Mouse (Mus musculus) liver, embryonic 15.5 days (tissue): ENCODE data around the gene Ap4s1. TPM values are rescaled to one million over a fixed set of nuclear protein-coding genes. Genes with fewer than 3 reads are reported as not detected.

Source experiments
- ATAC-seq: fragments of 200-750 bp; cut with Nextera tagmentation; 2 replicates; pipeline ENCODE4 v1.8.0; 2017; ENCODE audit warnings: moderate number of reproducible peaks, mild to moderate bottlenecking, moderate library complexity; ENCODE audit not compliant: insufficient read depth
- H3K27ac ChIP-seq: fragments of 300-500 bp; sonication (generic); replicated peaks from 2 replicates; pipeline ENCODE4 v1.5.1; 2015; ENCODE audit warnings: mild to moderate bottlenecking, inconsistent platforms
- H3K27me3 ChIP-seq: fragments of 300-500 bp; sonication (generic); 2 replicates; pipeline ENCODE4 v1.6.1; 2015; ENCODE audit warnings: mild to moderate bottlenecking, inconsistent platforms
- H3K36me3 ChIP-seq: fragments of 300-500 bp; sonication (generic); replicated peaks from 2 replicates; pipeline ENCODE4 v1.6.1; 2015; ENCODE audit warnings: moderate library complexity, mild to moderate bottlenecking, inconsistent platforms
- H3K4me1 ChIP-seq: fragments of 300-500 bp; sonication (generic); replicated peaks from 2 replicates; pipeline ENCODE4 v1.6.1; 2015; ENCODE audit warnings: inconsistent platforms
- H3K4me2 ChIP-seq: fragments of 300-500 bp; sonication (generic); 2 replicates; pipeline ENCODE4 v1.6.1; 2015; ENCODE audit warnings: moderate library complexity, mild to moderate bottlenecking, inconsistent platforms
- H3K4me3 ChIP-seq: fragments of 300-500 bp; sonication (generic); replicated peaks from 2 replicates; pipeline ENCODE4 v1.5.1; 2015; ENCODE audit warnings: mild to moderate bottlenecking, inconsistent platforms
- H3K9ac ChIP-seq: fragments of 300-500 bp; sonication (generic); 2 replicates; pipeline ENCODE4 v1.6.1; 2015; ENCODE audit warnings: moderate library complexity, mild to moderate bottlenecking, inconsistent platforms
- H3K9me3 ChIP-seq: fragments of 300-500 bp; sonication (generic); replicated peaks from 2 replicates; pipeline ENCODE4 v1.6.1; 2016; ENCODE audit warnings: inconsistent platforms
- WGBS: fragments of 180-500 bp; shearing (Covaris S2); methylation state at CpG from one replicate; pipeline ENCODE4 v1.1.7; 2015; ENCODE audit warnings: mixed read lengths; ENCODE audit not compliant: insufficient replicate concordance; 5-methylcytosine and 5-hydroxymethylcytosine counted together
- polyA plus RNA-seq: library from polyadenylated mRNA; unstranded; fragments of >200 nt; fragmentation: Nextera tagmentation; extraction: Ambion mirVana; gene quantifications from 2 replicates; pipeline ENCODE4 v1.2.1, GENCODE M21; 2015

Gene Ap4s1
- polyA plus RNA-seq, 1 experiment from 2014 or later: 13.7 TPM

- H3K4me3 ChIP-seq: no peak overlapping the region
- no peak overlapping the region for H3K27ac ChIP-seq
- H3K4me1 ChIP-seq: no peaks in the 10 kb centered on the region
- no peaks in the 10 kb centered on the region for H3K27me3 ChIP-seq
- H3K4me2 ChIP-seq: no peak overlapping the region
- WGBS: 59% methylated on average over 7 of the region's 7 CpGs
- ATAC-seq: no peak
- H3K9me3 ChIP-seq: no peaks in the 10 kb centered on the region
- H3K36me3 ChIP-seq: peaks cover under 1% of the 10 kb centered on the region
- H3K9ac ChIP-seq: no peak overlapping the region
These were observed 45.0 kb downstream of the Ap4s1 start for GRCm38 (mm10) chr12:51735840-51736271.

DNA sequence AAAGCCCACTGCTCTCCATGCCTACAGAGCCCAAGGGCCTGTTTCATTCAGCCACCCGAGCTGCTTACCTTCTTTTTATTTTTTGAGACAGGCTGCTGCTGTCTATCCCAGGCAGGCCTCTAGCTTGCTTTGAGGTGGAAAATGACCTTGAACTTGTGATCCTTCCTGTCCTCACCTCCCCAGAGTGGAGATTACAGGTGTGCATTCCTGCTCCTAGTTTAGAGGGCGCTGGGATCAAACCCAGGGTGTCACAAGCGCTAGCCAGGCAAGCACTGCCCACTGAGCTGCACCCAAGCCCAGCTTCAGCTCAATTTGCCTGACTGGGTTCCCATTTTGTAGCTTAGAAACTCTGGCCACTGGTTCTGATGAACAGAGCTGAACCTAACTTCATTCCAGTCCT is 45.5 kb downstream of the Ap4s1 start:
- H3K4me2 ChIP-seq: no peak overlapping the region
- H3K9ac ChIP-seq: no peak overlapping the region
- H3K4me3 ChIP-seq: no peak overlapping the region
- 66% methylated on average over 3 of the region's 3 CpGs for WGBS
- no peak overlapping the region for H3K27ac ChIP-seq
- H3K27me3 ChIP-seq: no peaks in the 10 kb centered on the region
- no peaks in the 10 kb centered on the region for H3K9me3 ChIP-seq
- peaks cover 5% of the 10 kb centered on the region for H3K36me3 ChIP-seq
- no peak for ATAC-seq
- no peaks in the 10 kb centered on the region for H3K4me1 ChIP-seq

DNA sequence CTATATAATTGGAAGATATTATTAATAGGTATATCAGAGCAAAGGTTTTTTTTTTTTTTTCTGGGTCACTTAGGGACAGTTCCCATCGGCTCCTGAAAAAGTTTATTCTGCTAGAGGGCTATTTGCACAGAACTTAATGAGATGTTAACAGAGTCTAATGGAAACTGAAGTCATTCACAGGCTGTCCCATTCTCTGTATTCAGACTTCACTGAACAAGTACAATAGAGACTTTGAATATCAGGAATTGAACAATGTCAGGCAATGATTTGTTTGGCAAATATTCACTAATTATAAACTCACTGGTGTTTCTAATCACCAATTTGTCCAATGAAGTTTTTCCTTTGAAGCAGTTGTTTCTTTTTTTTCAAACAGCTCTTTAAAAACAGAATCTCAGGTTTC is 46.0 kb downstream of the Ap4s1 start:
- ATAC-seq: no peak

GRCm38 (mm10) chr12:51741690-51742089 is 50.9 kb downstream of the Ap4s1 start:
- no peak overlapping the region for H3K4me3 ChIP-seq
- no peak overlapping the region for H3K27ac ChIP-seq
- ATAC-seq: no peak
- no peaks in the 10 kb centered on the region for H3K4me1 ChIP-seq
- peaks cover 54% of the 10 kb centered on the region for H3K36me3 ChIP-seq
- H3K9me3 ChIP-seq: no peaks in the 10 kb centered on the region
- 68% methylated on average over 6 of the region's 6 CpGs for WGBS
- no peaks in the 10 kb centered on the region for H3K27me3 ChIP-seq
- no peak overlapping the region for H3K9ac ChIP-seq
- H3K4me2 ChIP-seq: no peak overlapping the region

More for the DNA sequence above, 46.0 kb downstream of the Ap4s1 start:
- Histone ChIP-seq H3K9ac (no peak overlapping the region), H3K36me3 (peaks cover 10% of the 10 kb centered on the region), H3K4me3 (no peak overlapping the region), H3K4me1 (no peaks in the 10 kb centered on the region), H3K27me3 (no peaks in the 10 kb centered on the region), H3K9me3 (no peaks in the 10 kb centered on the region), H3K27ac (no peak overlapping the region), H3K4me2 (no peak overlapping the region)
- WGBS: 61% methylated on average over 1 of the region's 1 CpGs

DNA sequence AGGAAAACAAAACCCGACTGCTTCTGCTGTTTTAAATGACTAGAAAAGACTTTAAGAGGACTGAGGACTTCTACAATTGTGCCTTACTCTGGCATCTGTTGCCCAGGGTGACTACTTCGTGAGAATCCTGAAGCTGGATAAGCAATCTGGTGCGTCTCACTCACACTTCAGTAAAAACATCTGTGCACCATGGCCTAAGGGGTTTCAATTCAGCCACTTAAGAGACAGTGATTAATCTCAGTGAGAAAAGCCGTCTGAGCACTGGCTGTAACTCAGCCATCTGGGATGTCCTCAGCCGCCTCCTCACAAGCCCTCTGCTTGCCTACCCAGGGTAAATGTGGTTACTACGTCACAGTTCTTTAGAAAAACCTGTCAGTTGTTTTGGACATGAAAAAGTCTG is 54.1 kb downstream of the Ap4s1 start:
- ATAC-seq: no peak
- 87% methylated on average over 6 of the region's 6 CpGs for WGBS
- H3K4me1 ChIP-seq: no peaks in the 10 kb centered on the region
- H3K4me2 ChIP-seq: no peak overlapping the region
- H3K4me3 ChIP-seq: no peak overlapping the region
- H3K27ac ChIP-seq: no peak overlapping the region
- peaks cover 83% of the 10 kb centered on the region for H3K36me3 ChIP-seq
- no peaks in the 10 kb centered on the region for H3K9me3 ChIP-seq
- H3K9ac ChIP-seq: no peak overlapping the region
- no peaks in the 10 kb centered on the region for H3K27me3 ChIP-seq

DNA sequence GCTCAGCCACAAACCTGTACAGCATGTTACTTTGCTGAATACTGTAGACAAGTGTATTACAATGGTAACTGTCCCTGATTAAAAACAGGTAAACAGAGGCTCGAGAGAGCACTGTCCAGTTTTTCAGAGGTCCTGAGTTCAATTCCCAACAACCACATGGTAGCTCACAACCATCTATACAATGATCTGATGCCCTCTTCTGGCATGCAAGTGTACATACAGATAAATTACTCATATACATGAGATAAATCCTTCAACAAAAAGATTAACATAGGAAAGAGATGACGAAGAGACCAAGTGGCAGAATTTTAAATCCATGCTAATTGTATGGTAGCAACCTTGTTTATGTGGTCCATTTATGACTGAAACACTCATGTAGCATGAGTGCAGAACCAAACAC is 56.5 kb downstream of the Ap4s1 start:
- Histone ChIP-seq H3K4me2 (no peak overlapping the region), H3K27ac (no peak overlapping the region), H3K9me3 (no peaks in the 10 kb centered on the region), H3K4me3 (no peak overlapping the region), H3K27me3 (no peaks in the 10 kb centered on the region), H3K9ac (no peak overlapping the region), H3K4me1 (no peaks in the 10 kb centered on the region), H3K36me3 (peaks cover 93% of the 10 kb centered on the region)
- no peak for ATAC-seq
- 79% methylated on average over 2 of the region's 2 CpGs for WGBS

- Histone ChIP-seq H3K9ac (no peak overlapping the region), H3K4me2 (no peak overlapping the region), H3K4me3 (no peak overlapping the region), H3K27me3 (no peaks in the 10 kb centered on the region), H3K36me3 (peaks cover 90% of the 10 kb centered on the region), H3K4me1 (peaks cover 3% of the 10 kb centered on the region; the same call in 1 of the 2 replicates), H3K9me3 (no peaks in the 10 kb centered on the region), H3K27ac (no peak overlapping the region)
- 87% methylated on average over 12 of the region's 12 CpGs for WGBS
- ATAC-seq: no peak
These were observed 65.2 kb downstream of the Ap4s1 start for GRCm38 (mm10) chr12:51755938-51756598.

DNA sequence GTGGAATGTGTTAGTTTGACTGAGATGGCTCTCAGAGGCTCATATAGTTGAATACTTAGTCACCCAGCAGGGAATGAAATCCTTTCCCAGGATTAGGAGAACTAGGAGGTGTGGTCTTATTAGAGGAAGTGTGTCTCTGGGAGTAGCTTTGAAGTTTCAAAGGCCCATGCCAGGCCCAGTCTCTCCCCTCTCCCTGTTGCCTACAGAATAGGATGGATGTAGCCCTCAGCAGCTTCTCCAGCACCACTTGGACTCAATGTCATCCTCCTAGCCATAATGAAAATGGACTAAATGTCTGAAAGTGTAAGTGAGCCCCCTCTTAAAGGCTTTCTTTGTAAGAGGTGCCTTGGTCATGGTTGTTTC is 65.7 kb downstream of the Ap4s1 start:
- H3K36me3 ChIP-seq: peaks cover 89% of the 10 kb centered on the region
- H3K27me3 ChIP-seq: no peaks in the 10 kb centered on the region
- no peak overlapping the region for H3K4me2 ChIP-seq
- no peak overlapping the region for H3K4me3 ChIP-seq
- H3K27ac ChIP-seq: no peak overlapping the region
- peaks cover 3% of the 10 kb centered on the region; the same call in 1 of the 2 replicates for H3K4me1 ChIP-seq
- no peak for ATAC-seq
- no peaks in the 10 kb centered on the region for H3K9me3 ChIP-seq
- no peak overlapping the region for H3K9ac ChIP-seq

DNA sequence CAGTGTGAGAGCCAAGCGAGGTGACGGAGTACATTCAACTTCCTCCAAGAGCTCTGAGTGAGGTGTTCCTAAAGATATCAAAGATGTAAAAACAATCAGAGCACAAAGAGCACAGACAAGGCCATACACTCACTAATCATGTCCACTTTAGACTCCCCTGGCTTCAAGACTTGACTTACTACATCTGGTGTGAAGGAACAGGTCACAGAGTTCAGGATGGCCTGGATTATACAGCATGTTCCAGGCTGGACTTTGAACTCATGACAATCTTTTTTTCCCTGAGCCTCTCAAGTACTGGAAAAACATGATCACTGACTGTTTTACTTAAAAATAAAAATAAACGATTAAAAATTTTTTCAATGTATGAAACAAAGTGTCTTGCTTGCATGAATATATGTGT is 68.5 kb downstream of the Ap4s1 start:
- Histone ChIP-seq H3K4me3 (no peak overlapping the region), H3K36me3 (peaks cover 89% of the 10 kb centered on the region), H3K4me1 (peaks cover 3% of the 10 kb centered on the region; the same call in 1 of the 2 replicates), H3K9me3 (no peaks in the 10 kb centered on the region), H3K9ac (no peak overlapping the region), H3K4me2 (no peak overlapping the region), H3K27me3 (no peaks in the 10 kb centered on the region), H3K27ac (no peak overlapping the region)
- 89% methylated on average over 3 of the region's 3 CpGs for WGBS
- ATAC-seq: no peak

GRCm38 (mm10) chr12:51767454-51767853 is 76.6 kb downstream of the Ap4s1 start:
- no peak overlapping the region for H3K27ac ChIP-seq
- no peak overlapping the region for H3K9ac ChIP-seq
- 0 out of 2 replicates have a peak, but pooled peaks have one; percentile 37 for ATAC-seq
- no peaks in the 10 kb centered on the region for H3K27me3 ChIP-seq
- no peak overlapping the region for H3K4me3 ChIP-seq
- peaks cover 81% of the 10 kb centered on the region for H3K36me3 ChIP-seq
- WGBS: 75% methylated on average over 4 of the region's 4 CpGs
- H3K4me2 ChIP-seq: no peak overlapping the region
- no peaks in the 10 kb centered on the region for H3K9me3 ChIP-seq
- H3K4me1 ChIP-seq: 0 out of 2 replicates have a peak, but pooled peaks cover 3% of the 10 kb centered on the region

- Histone ChIP-seq H3K27ac (no peak overlapping the region), H3K9me3 (no peaks in the 10 kb centered on the region), H3K36me3 (peaks cover 81% of the 10 kb centered on the region), H3K4me3 (no peak overlapping the region), H3K9ac (no peak overlapping the region), H3K4me2 (no peak overlapping the region), H3K27me3 (no peaks in the 10 kb centered on the region), H3K4me1 (0 out of 2 replicates have a peak, but pooled peaks cover 3% of the 10 kb centered on the region)
- no peak for ATAC-seq
- 87% methylated on average over 15 of the region's 15 CpGs for WGBS
These were observed 77.9 kb downstream of the Ap4s1 start for GRCm38 (mm10) chr12:51768702-51769101.

- no peak for ATAC-seq
- WGBS: 81% methylated on average over 7 of the region's 7 CpGs
- no peaks in the 10 kb centered on the region for H3K27me3 ChIP-seq
- H3K36me3 ChIP-seq: peaks cover 93% of the 10 kb centered on the region
- H3K27ac ChIP-seq: no peak overlapping the region
- H3K4me1 ChIP-seq: no peaks in the 10 kb centered on the region
- H3K9me3 ChIP-seq: no peaks in the 10 kb centered on the region
- H3K9ac ChIP-seq: no peak overlapping the region
- H3K4me3 ChIP-seq: no peak overlapping the region
- H3K4me2 ChIP-seq: no peak overlapping the region
These were observed 94.0 kb downstream of the Ap4s1 start for GRCm38 (mm10) chr12:51784842-51785241.
